Mouse (Mus musculus) limb, embryonic 12.5 days (tissue): ENCODE measurements at regions not wholly inside any gene's neighbourhood (a gene's known extent, or its start where the extent isn't known, plus 50 kb on each side); places are given as distances from the start of the nearest gene placed in this dataset.
"Not testable (repeated sequence)": the region's sequence is repeated elsewhere in the genome, so short reads cannot be mapped to it uniquely, and the experiment has no call there.

ENCODE experiments used
- ATAC-seq: fragments of 200-750 bp; cut with Nextera tagmentation; 2 replicates; pipeline ENCODE4 v1.8.0; 2017; ENCODE audit warnings: low read depth, moderate TSS enrichment; ENCODE audit not compliant: insufficient number of reproducible peaks, insufficient read depth, low FRiP score, low TSS enrichment
- H3K27ac ChIP-seq: fragments of 300-500 bp; sonication (generic); 2 replicates; pipeline ENCODE4 v1.5.1; 2016; ENCODE audit warnings: mild to moderate bottlenecking, moderate library complexity
- H3K27me3 ChIP-seq: fragments of 300-500 bp; sonication (generic); 2 replicates; pipeline ENCODE4 v1.6.1; 2016; ENCODE audit warnings: mild to moderate bottlenecking, moderate library complexity
- H3K36me3 ChIP-seq: fragments of 300-500 bp; sonication (generic); 2 replicates; pipeline ENCODE4 v1.6.1; 2016; ENCODE audit warnings: mild to moderate bottlenecking, moderate library complexity
- H3K4me1 ChIP-seq: fragments of 300-500 bp; sonication (generic); replicated peaks from 2 replicates; pipeline ENCODE4 v1.6.1; 2016
- H3K4me2 ChIP-seq: fragments of 300-500 bp; sonication (generic); 2 replicates; pipeline ENCODE4 v1.6.1; 2016; ENCODE audit warnings: mild to moderate bottlenecking, moderate library complexity
- H3K4me3 ChIP-seq: fragments of 300-500 bp; sonication (generic); replicated peaks from 2 replicates; pipeline ENCODE4 v1.5.1; 2016; ENCODE audit warnings: mild to moderate bottlenecking
- H3K9ac ChIP-seq: fragments of 300-500 bp; sonication (generic); replicated peaks from 2 replicates; pipeline ENCODE4 v1.6.1; 2016; ENCODE audit warnings: mild to moderate bottlenecking, moderate library complexity
- H3K9me3 ChIP-seq: fragments of 300-500 bp; sonication (generic); 2 replicates; pipeline ENCODE4 v1.6.1; 2016; ENCODE audit warnings: mild to moderate bottlenecking, moderate library complexity
- WGBS: fragments of 180-500 bp; shearing (Covaris S2); methylation state at CpG from one replicate; pipeline ENCODE4 v1.1.7; 2016; 5-methylcytosine and 5-hydroxymethylcytosine counted together

DNA sequence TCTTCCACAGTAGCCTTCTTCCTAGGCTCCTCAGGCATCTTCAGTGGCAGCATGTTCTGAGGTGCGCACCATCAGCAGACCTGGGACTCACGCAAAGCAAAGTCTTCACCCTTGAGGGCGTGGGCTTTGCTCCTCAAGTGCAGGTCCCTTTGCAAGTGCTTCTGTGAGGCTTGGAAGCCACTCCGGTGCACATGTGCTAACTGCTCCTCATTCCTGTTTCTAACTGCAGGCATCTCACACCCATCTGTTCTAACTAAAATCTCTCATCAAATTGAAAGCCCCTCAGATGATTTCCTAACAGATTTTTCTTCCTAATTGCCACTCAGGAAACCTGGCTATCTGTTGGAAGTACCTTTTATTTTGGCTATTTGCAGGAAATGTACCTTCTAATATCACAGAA is 278.9 kb downstream of the Med10 start:
- H3K36me3 ChIP-seq: no peaks in the 10 kb centered on the region
- no peak for ATAC-seq
- 79% methylated on average over 4 of the region's 4 CpGs for WGBS
- no peak overlapping the region for H3K27ac ChIP-seq
- no peak overlapping the region for H3K9ac ChIP-seq
- no peaks in the 10 kb centered on the region for H3K9me3 ChIP-seq
- no peak overlapping the region for H3K4me3 ChIP-seq
- no peak overlapping the region for H3K4me2 ChIP-seq
- H3K27me3 ChIP-seq: no peaks in the 10 kb centered on the region
- no peaks in the 10 kb centered on the region for H3K4me1 ChIP-seq

DNA sequence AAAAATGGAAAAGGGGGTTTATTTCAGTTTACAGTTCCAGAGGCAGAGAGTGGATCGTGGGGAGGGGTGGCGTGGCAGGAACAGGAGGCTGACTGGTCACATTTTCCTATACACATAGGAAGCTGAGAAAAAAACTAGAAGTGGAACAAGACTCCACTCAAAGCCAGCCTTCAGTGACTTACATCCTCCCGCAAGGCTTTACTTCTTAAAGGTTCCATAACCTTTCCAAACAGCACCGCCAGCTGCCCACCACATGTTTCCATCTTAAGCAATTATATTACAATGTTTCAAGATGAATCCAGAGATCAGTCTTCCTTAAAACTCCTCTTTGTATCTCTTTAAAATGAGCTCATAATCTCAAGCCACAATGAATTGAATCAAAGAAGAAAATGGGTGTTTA is 290.7 kb downstream of the Med10 start:
- Histone ChIP-seq H3K4me1 (peaks cover 10% of the 10 kb centered on the region; the same call in 1 of the 2 replicates), H3K27ac (no peak overlapping the region), H3K9me3 (no peaks in the 10 kb centered on the region), H3K4me2 (no peak overlapping the region), H3K4me3 (no peak overlapping the region), H3K36me3 (no peaks in the 10 kb centered on the region), H3K9ac (no peak overlapping the region), H3K27me3 (no peaks in the 10 kb centered on the region)
- ATAC-seq: no peak
- 47% methylated on average over 4 of the region's 4 CpGs for WGBS

DNA sequence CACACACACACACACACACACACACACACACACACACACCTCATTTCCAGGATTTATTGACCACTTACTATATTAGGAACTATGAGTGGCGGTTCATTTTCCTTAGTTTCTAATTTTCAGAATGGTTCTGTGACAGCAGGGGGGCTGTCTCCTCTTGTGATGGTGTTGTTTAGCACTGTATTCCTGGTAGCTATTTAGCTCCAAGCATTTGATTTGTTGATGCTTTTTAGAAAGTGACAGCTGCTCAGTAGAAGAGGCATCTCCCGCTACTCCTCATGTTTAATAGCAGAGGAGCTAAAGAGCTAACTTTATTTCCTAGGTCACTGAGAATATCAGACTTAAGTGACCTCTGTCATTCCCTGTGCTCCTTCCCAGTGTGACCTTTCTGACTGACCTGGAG is 291.8 kb downstream of the Med10 start:
- WGBS: 47% methylated on average over 2 of the region's 2 CpGs
- H3K27ac ChIP-seq: no peak overlapping the region

DNA sequence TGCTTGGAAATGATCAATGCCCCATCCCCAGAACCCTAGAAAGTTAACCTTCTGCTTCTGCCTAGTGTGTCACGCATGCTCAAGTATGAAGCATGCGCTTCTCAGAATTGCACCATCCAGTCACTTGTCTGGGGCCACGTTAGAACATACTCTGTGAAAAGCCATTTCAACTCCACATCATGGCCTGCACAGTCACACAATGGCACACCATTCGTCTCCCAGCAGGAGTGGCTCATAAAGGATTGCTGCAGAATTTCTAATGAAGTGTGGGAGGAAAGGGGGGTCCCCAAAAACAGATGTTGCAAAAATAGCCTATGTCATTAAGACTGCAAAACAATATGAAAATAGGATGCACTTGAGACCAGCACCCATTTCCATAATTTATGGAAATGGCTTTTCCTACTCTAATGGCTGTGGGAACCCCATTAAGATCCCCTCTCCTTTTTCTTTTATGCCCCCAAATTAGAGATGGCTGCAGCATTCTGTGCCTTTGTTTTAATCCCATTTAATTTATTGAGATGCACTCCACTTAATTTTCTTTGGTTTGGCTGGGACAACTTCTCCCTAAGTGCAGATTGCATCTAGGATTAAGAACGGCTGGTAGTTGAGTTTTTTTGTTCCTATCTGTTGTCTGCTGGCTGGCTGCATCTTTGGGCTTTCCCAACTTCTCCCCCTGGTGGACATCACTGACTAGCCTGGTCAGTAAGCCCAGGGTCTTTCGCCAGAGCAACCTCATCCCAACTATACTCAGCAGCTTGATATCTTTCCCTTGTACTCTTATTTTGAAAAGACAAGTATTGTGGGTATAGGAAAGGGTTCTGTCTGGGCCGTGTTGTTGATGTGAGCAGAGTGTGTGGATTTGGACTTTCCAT is 294.5 kb downstream of the Med10 start:
- no peak overlapping the region for H3K9ac ChIP-seq
- no peaks in the 10 kb centered on the region for H3K9me3 ChIP-seq
- H3K27me3 ChIP-seq: no peaks in the 10 kb centered on the region
- H3K4me2 ChIP-seq: no peak overlapping the region
- 52% methylated on average over 7 of the region's 7 CpGs for WGBS
- no peak overlapping the region for H3K27ac ChIP-seq
- ATAC-seq: no peak
- peaks cover 10% of the 10 kb centered on the region; the same call in 1 of the 2 replicates for H3K4me1 ChIP-seq
- H3K36me3 ChIP-seq: no peaks in the 10 kb centered on the region
- H3K4me3 ChIP-seq: no peak overlapping the region

More for the DNA sequence above, 291.8 kb downstream of the Med10 start:
- no peak for ATAC-seq
- Histone ChIP-seq H3K9me3 (no peaks in the 10 kb centered on the region), H3K9ac (no peak overlapping the region), H3K4me1 (peaks cover 10% of the 10 kb centered on the region; the same call in 1 of the 2 replicates), H3K36me3 (no peaks in the 10 kb centered on the region), H3K27me3 (no peaks in the 10 kb centered on the region), H3K4me2 (no peak overlapping the region), H3K4me3 (no peak overlapping the region)

DNA sequence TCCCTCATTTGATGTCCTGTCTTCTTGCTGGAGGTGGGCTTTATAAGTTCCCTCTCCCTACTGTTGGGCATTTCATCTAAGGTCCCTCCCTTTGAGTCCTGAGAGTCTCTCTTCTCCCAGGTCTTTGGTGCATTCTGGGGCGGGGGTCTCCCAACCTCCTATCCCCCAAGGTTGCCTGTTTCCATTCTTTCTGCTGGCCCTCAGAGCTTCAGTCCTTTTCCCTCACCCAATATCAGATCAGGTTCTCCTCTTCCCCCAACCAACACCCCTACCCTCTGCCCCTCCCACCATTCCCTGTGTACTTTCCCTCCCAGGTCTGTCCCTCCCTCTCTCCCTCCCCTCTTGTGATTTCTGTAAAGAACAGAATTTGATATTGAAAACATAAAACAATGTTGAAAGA is 297.9 kb downstream of the Med10 start:
- not testable (repeated sequence) for H3K27ac ChIP-seq, H3K9ac ChIP-seq, H3K27me3 ChIP-seq, H3K36me3 ChIP-seq, H3K4me1 ChIP-seq, H3K4me2 ChIP-seq, H3K9me3 ChIP-seq, H3K4me3 ChIP-seq, ATAC-seq
- 72% methylated on average over 1 of the region's 1 CpGs for WGBS

DNA sequence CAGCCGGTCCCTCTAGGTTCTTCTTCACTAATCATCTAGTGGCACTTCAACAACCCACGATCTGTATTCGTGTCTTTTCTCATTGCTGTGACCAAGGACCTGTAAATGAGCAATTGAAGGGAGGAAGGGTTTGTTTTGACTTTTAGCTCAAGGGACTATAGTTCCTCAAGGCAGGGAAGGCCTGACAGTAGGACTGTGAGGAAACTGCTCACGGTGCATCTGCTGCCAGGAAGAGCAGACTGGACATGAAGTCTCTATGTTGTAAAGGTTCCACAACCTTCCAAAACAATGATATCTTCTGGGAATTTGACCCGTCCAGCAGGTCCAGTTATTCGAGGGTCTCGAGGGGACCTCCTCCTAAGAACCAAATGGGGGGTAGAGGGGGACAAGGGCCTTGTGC is 300.8 kb downstream of the Med10 start:
- Histone ChIP-seq H3K4me2 (no peak overlapping the region), H3K4me3 (no peak overlapping the region), H3K36me3 (no peaks in the 10 kb centered on the region), H3K9ac (no peak overlapping the region), H3K27ac (no peak overlapping the region), H3K9me3 (no peaks in the 10 kb centered on the region), H3K27me3 (no peaks in the 10 kb centered on the region), H3K4me1 (no peaks in the 10 kb centered on the region)
- WGBS: 88% methylated on average over 7 of the region's 7 CpGs
- ATAC-seq: no peak

DNA sequence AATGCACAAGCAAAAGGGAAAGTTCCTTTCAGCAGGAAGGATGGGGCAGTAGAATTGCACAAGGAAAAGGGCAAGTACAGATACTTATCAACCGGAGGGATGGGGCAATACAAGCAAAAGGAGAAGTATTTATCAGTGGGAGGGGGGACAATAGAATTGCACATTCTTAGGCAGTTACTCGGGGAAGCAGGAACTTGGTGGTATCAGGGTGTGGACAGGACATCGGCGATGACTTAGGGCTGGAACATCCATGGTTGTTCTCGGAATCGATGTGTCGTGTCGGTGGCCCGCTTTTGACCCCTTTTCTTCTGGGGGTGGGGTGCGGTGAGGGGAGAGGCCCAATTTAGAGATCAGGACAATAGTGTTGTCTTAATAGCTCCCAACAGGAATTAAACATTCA is 301.3 kb downstream of the Med10 start:
- ATAC-seq, H3K4me2 ChIP-seq, H3K9ac ChIP-seq, H3K27me3 ChIP-seq, H3K4me3 ChIP-seq, H3K9me3 ChIP-seq, H3K36me3 ChIP-seq, H3K4me1 ChIP-seq, H3K27ac ChIP-seq: not testable (repeated sequence)
- 89% methylated on average over 10 of the region's 10 CpGs for WGBS

DNA sequence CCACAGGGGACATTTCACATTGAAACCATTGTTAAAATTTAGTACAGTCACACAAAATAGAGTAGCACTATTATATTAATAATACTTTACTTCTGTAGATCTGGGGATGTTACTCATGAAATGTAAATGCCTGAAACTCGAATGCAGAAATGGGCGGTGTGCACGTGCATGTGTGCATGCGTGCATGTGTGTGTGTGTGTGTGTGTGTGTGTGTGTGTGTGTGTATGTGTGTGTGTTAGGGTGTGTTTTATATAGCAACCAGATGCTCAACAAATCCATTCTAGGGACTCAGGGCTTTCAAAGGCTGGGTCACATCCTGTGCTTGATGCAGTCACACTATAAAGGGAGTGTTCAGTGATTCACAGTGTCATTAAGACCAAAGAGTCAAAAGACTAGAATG is 301.7 kb downstream of the Med10 start:
- Histone ChIP-seq H3K27me3 (no peaks in the 10 kb centered on the region), H3K27ac (no peak overlapping the region), H3K4me3 (no peak overlapping the region), H3K36me3 (no peaks in the 10 kb centered on the region), H3K4me2 (no peak overlapping the region), H3K9ac (no peak overlapping the region), H3K4me1 (no peaks in the 10 kb centered on the region), H3K9me3 (no peaks in the 10 kb centered on the region)
- ATAC-seq: no peak
- WGBS: 90% methylated on average over 4 of the region's 4 CpGs

DNA sequence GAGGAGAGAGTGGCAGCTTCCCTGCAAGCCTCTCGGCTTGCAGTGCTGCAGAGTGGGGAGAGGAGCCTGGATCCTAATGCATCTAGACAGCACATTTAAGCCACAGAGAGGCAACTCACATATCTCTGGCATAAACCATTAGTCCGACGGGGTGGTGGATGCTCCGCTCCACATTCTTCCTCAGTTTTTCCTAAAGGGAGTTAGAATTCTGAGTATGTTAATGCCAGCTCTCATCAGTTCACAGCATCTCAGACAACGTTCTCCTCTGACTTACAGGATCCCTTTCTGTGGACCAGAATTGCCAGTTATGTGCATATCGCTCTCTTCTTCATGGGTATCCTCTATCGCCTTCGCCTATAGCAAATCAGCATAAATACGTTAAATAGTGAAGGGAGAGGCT is 313.4 kb downstream of the Med10 start:
- Histone ChIP-seq H3K4me3 (no peak overlapping the region), H3K4me2 (no peak overlapping the region), H3K27me3 (no peaks in the 10 kb centered on the region), H3K9me3 (no peaks in the 10 kb centered on the region), H3K27ac (no peak overlapping the region), H3K9ac (no peak overlapping the region), H3K4me1 (no peaks in the 10 kb centered on the region), H3K36me3 (no peaks in the 10 kb centered on the region)
- 89% methylated on average over 9 of the region's 9 CpGs for WGBS
- no peak for ATAC-seq

DNA sequence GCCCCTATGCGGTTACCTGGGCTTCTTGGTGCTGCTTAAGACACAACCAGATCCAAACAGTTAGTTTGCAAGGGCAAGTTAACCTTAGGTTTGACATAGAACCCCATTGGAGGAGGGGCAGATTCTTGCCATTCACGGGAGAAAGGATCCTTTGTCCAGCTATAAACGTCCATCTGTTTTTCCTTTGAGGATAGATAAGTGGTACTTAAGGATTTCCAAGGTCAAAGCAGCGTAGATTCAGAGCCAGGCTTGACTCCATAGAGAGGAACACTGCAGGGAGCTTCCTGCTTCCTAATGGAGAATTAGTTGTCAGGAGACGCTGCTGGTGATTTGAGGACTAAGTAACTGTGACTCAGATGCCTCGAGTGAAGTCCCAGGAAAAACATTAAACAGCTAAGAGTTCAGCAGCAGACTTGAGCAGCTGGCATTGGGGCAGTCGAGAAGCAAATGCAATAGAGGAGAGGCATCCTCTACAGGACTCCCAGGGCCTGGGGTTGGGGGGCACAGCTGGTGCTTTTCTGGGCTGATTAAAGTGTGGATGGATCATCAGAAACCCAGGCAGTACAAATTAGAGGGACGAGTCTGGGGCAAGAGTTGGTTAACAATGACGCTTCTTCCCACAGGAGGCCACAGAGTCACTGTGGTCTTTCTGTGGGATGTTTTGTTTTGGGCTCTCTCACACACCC is 322.8 kb downstream of the Med10 start:
- 32% methylated on average over 9 of the region's 9 CpGs for WGBS
- Histone ChIP-seq H3K27ac (no peak overlapping the region), H3K4me2 (no peak overlapping the region), H3K4me3 (no peak overlapping the region), H3K27me3 (no peaks in the 10 kb centered on the region), H3K36me3 (no peaks in the 10 kb centered on the region), H3K9ac (no peak overlapping the region), H3K9me3 (no peaks in the 10 kb centered on the region), H3K4me1 (no peaks in the 10 kb centered on the region; the same call in 1 of the 2 replicates)
- no peak for ATAC-seq

DNA sequence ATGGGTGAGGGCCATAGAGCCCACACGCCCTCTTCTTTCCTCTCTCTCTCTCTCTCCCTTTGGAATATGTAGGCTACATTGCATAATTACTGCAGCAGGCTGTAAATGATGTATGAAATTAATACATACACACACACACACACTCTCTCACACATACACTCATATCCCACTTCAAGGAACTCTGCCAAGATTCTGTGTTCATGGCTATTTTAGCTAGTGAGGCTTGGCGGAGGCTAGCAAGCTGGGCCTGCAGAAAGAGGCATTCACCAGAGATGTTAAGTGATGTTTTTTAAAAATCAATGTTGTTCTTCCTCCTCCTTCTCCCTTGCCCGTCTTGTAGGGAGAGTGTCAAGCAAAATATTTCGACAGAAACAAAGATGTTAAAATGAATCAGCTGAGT is 325.1 kb downstream of the Med10 start:
- no peak overlapping the region for H3K4me3 ChIP-seq
- no peak overlapping the region for H3K4me2 ChIP-seq
- WGBS: 91% methylated on average over 4 of the region's 4 CpGs
- H3K9me3 ChIP-seq: no peaks in the 10 kb centered on the region
- no peaks in the 10 kb centered on the region for H3K36me3 ChIP-seq
- no peak overlapping the region for H3K9ac ChIP-seq
- H3K27ac ChIP-seq: no peak overlapping the region
- ATAC-seq: no peak
- H3K27me3 ChIP-seq: no peaks in the 10 kb centered on the region
- H3K4me1 ChIP-seq: no peaks in the 10 kb centered on the region; the same call in 1 of the 2 replicates
